Mouse (Mus musculus) C2C12 (cell line): ENCODE data around the gene Hpdl.
"Not testable (repeated sequence)": the region's sequence is repeated elsewhere in the genome, so short reads cannot be mapped to it uniquely, and the experiment has no call there.

Source experiments
- CTCF ChIP-seq: IDR thresholded peaks from one replicate; pipeline ENCODE4 v1.5.1; 2011; ENCODE audit not compliant: control insufficient read depth, insufficient read depth, insufficient read length
- FOSL1 ChIP-seq: IDR thresholded peaks from one replicate; pipeline ENCODE4 v1.8.0; 2011; ENCODE audit warnings: mild to moderate bottlenecking, low read length; ENCODE audit not compliant: poor library complexity, insufficient read depth, severe bottlenecking
- MYOD1 ChIP-seq: IDR thresholded peaks from one replicate; pipeline ENCODE4 v1.6.1; 2011; ENCODE audit warnings: low read depth; ENCODE audit not compliant: control insufficient read depth, insufficient read length
- USF1 ChIP-seq: IDR thresholded peaks from one replicate; pipeline ENCODE4 v1.6.1; 2011; ENCODE audit warnings: low read depth, mild to moderate bottlenecking, control low read depth, moderate library complexity

GRCm38 (mm10) chr4:116840096-116840495 lies 18.6 kb upstream of the Hpdl start:
- not testable (repeated sequence) for TF ChIP-seq FOSL1, USF1, CTCF, MYOD1
